In genomic region chr12:108808465-108808864, GRCm38 (mm10) we compare ENCODE assay signal across 21 mouse cellular contexts. TPM values are rescaled to one million over a fixed set of nuclear protein-coding genes. Genes with fewer than 3 reads are reported as not detected.
DNase-seq lines count a peak whose midpoint lies in the region; ATAC-seq and TF ChIP-seq lines count a peak whose summit lies in the region.
"Had no signal": no experiment of that assay in that cellular context is flagged by ENCODE, and none has a peak within 500 bp of the region (broad histone marks: within the 10 kb centered on the region; RNA-seq: fewer than 3 reads in every experiment).

No protein-coding gene starts in this region.

- DNase-seq in frontal cortex, postnatal 36 days (ENCODE audit: low spot score in 2 of 2) = no peak
- DNase-seq in layer of hippocampus, adult 2 months (ENCODE audit: low spot score in 2 of 2) = no peak
- no peak for DNase-seq in layer of hippocampus, postnatal 36 days
- peak; percentile 64 for DNase-seq in adrenal gland, postnatal 10 days
- peak; percentile 34 for DNase-seq in brain, adult 2 months (ENCODE audit: low read depth, low spot score)
- DNase-seq: cerebellum, adult 18-20 months; cerebellum, adult 9-11 months; cerebellum, postnatal 36 days; forebrain, postnatal 0 days; gastrocnemius, postnatal 14 days; heart, postnatal 14 days; kidney, adult 11 months; kidney, adult 9 months had no signal

- ATAC-seq in frontal cortex, adult (ENCODE audit: low TSS enrichment) = peak; percentile 38; the same call in 1 of the 2 replicates
- ATAC-seq in monocyte, adult 5-6 weeks (replicated peaks; ENCODE audit: insufficient number of reproducible peaks, low FRiP score, low TSS enrichment, poor library complexity, severe bottlenecking) = no peak
- ATAC-seq: forebrain, postnatal 0 days; hindbrain, postnatal 0 days had no signal

- no peak for TF ChIP-seq CTCF in layer of hippocampus, adult 2 months (conservative IDR thresholded peaks at IDR 0.05)

- peak overlapping the region; percentile 40; the same call in 1 of the 2 replicates for H3K27ac ChIP-seq in layer of hippocampus, adult 2 months
- H3K27ac ChIP-seq: embryonic facial prominence, embryonic 13.5 days; forebrain, embryonic 12.5 days; heart, embryonic 10.5 days; hindbrain, embryonic 13.5 days; hindbrain, postnatal 0 days had no signal

- no peak overlapping the region for H3K4me3 ChIP-seq in layer of hippocampus, adult 2 months
- H3K4me3 ChIP-seq: embryonic facial prominence, embryonic 13.5 days; forebrain, embryonic 12.5 days; heart, embryonic 10.5 days; hindbrain, embryonic 13.5 days had no signal

RNA-seq across cellular contexts. Expression of gene Yy1, which starts 15.7 kb away (rescaled TPM):
- total RNA-seq in layer of hippocampus, adult 2 months (2021) = 10 to 100 TPM; 45.0 to 53.7 TPM
- total RNA-seq in layer of hippocampus, postnatal 36 days (2021) = 10 to 100 TPM; 52.1 to 55.8 TPM
- 10 to 100 TPM; 59.8 to 66.4 TPM for total RNA-seq in adrenal gland, postnatal 10 days (2021)
- total RNA-seq in monocyte, adult 5-6 weeks (2017) = 51.4 to 60.9 TPM (median 60.3 TPM) in 3 replicates

RNA-seq across cellular contexts. Expression of gene Slc25a29, which starts 27.2 kb away (rescaled TPM):
- 10 to 100 TPM; 21.7 to 23.3 TPM for total RNA-seq in layer of hippocampus, adult 2 months (2021)
- total RNA-seq in layer of hippocampus, postnatal 36 days (2021) = 10 to 100 TPM; 21.8 to 22.9 TPM
- 1 to 10 TPM; 8.4 to 9.0 TPM for total RNA-seq in adrenal gland, postnatal 10 days (2021)
- 0.11 to 1.8 TPM in 2 of 3 replicates, not detected in the other for total RNA-seq in monocyte, adult 5-6 weeks (2017)
- total RNA-seq: hematopoietic stem cell, adult 5-6 weeks had no signal

RNA-seq across cellular contexts. Expression of gene Slc25a47, which starts 27.4 kb away (rescaled TPM):
- 1 to 10 TPM; 9.2 to 9.6 TPM for total RNA-seq in layer of hippocampus, adult 2 months (2021)
- 10 to 100 TPM; 10.8 to 12.1 TPM for total RNA-seq in layer of hippocampus, postnatal 36 days (2021)
- total RNA-seq in adrenal gland, postnatal 10 days (2021) = 100 to 1,000 TPM in 1 of 2 experiments, 10 to 100 TPM in 1; 49.1 to 181 TPM
- total RNA-seq in monocyte, adult 5-6 weeks (2017) = 0.48 to 1.3 TPM in 2 of 3 replicates, not detected in the other

Comparison
In these comparisons a context has a peak if more than half of its experiments do, and no peak if none do; other contexts are left out.
1. DNase-seq: peak in adrenal gland, postnatal 10 days (single experiment) and brain, adult 2 months (single experiment); none in frontal cortex, postnatal 36 days (0 of 2), layer of hippocampus, adult 2 months (0 of 2) and layer of hippocampus, postnatal 36 days (0 of 2).